Comparison of ENCODE assay signal across 22 mouse cellular contexts in the genomic region with DNA sequence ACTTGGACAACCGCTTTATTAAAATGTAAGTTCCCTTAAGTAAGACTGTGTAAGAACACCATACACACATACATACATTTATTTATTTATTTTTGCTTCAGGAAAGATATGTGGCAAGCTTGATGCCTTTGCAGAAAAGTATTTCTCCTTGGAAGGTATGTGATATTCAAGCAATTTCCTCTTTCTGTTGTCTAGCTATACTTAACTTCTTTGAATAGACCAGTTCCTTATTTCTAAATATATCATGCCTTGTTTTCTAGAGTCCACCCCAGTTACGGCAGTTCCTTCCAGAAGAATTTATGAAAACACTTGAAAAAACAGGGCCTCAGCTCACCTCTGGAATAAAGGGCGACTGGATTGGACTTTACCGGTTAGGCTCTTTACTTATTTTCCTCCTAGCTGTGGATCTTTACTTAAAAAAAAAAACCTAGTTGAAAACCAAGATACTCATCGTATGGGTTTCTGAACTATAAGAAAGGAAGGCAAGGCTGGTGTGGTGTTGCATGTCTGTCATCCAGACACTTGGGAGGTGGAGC. TPM values are rescaled to one million over a fixed set of nuclear protein-coding genes. Genes with fewer than 3 reads are reported as not detected.
DNase-seq lines count a peak whose midpoint lies in the region; ATAC-seq and TF ChIP-seq lines count a peak whose summit lies in the region.
"Had no signal": no experiment of that assay in that cellular context is flagged by ENCODE, and none has a peak within 500 bp of the region (broad histone marks: within the 10 kb centered on the region; RNA-seq: fewer than 3 reads in every experiment).

No protein-coding gene starts in this region.

- ATAC-seq in kidney, embryonic 16.5 days (ENCODE audit: low FRiP score, low TSS enrichment): no peak
- peak; percentile 79 for ATAC-seq in megakaryocyte progenitor cell, adult 5-6 weeks (replicated peaks; ENCODE audit: poor library complexity)
- ATAC-seq: forebrain, embryonic 16.5 days had no signal

- no peaks in the 10 kb centered on the region for H3K4me1 ChIP-seq in kidney, embryonic 16.5 days (ENCODE audit: insufficient read depth, low read length)
- H3K4me1 ChIP-seq in bone marrow macrophage, adult 2 months (ENCODE audit: control insufficient read depth, insufficient read depth, low read length): peaks cover 42% of the 10 kb centered on the region
- H3K4me1 ChIP-seq: hindbrain, embryonic 12.5 days; limb, embryonic 13.5 days had no signal

- no peak overlapping the region for H3K27ac ChIP-seq in kidney, embryonic 16.5 days (ENCODE audit: low read length)
- H3K27ac ChIP-seq in bone marrow macrophage, adult 2 months (ENCODE audit: insufficient read depth, low read depth, low read length): peak overlapping the region; percentile 92
- H3K27ac ChIP-seq: hindbrain, embryonic 12.5 days; limb, embryonic 13.5 days; liver, embryonic 14.5 days had no signal

- no peak overlapping the region for H3K4me3 ChIP-seq in kidney, embryonic 16.5 days (ENCODE audit: low read length)
- no peak overlapping the region for H3K4me3 ChIP-seq in bone marrow macrophage, adult 2 months (ENCODE audit: insufficient read depth, low read length)
- H3K4me3 ChIP-seq: hindbrain, embryonic 12.5 days; limb, embryonic 13.5 days; myocyte had no signal

- H3K27me3 ChIP-seq in kidney, embryonic 16.5 days (ENCODE audit: insufficient read depth, low read length): no peaks in the 10 kb centered on the region
- H3K27me3 ChIP-seq: hindbrain, embryonic 12.5 days; limb, embryonic 13.5 days had no signal

- TF ChIP-seq POLR2A in bone marrow macrophage, adult 2 months (IDR thresholded peaks at IDR 0.05; ENCODE audit: borderline replicate concordance, low read depth, low read length): no peak

- DNase-seq in kidney, postnatal 14 days: peak; percentile 16
- DNase-seq in B cell, adult 2 months: peak; percentile 28 to 33
- DNase-seq in cerebellum, adult 8-10 months: no peak
- DNase-seq in testis, postnatal 14 days (ENCODE audit: low spot score): no peak
- DNase-seq in cerebellum, adult 18-20 months: no peak
- DNase-seq: adrenal gland, postnatal 36 days; cerebellum, postnatal 10 days; gastrocnemius, postnatal 36 days; heart, postnatal 10 days; layer of hippocampus, postnatal 36 days; midbrain, embryonic 14.5 days; right cerebral cortex, postnatal 14 days; spleen, adult 18-20 months had no signal

- peaks cover 50% of the 10 kb centered on the region for H3K36me3 ChIP-seq in kidney, embryonic 16.5 days (ENCODE audit: insufficient read depth, low read length)

- no peaks in the 10 kb centered on the region for H3K9me3 ChIP-seq in kidney, embryonic 16.5 days (ENCODE audit: low read length)
- H3K9me3 ChIP-seq: hindbrain, embryonic 12.5 days; limb, embryonic 13.5 days had no signal

- H3K4me2 ChIP-seq in kidney, embryonic 16.5 days (replicated peaks; ENCODE audit: low read depth, low read length): no peak overlapping the region
- H3K4me2 ChIP-seq: heart, embryonic 11.5 days; hindbrain, embryonic 12.5 days; limb, embryonic 13.5 days had no signal

- no peak for TF ChIP-seq CTCF in bone marrow macrophage, adult 2 months (IDR thresholded peaks at IDR 0.05; ENCODE audit: low read depth, low read length)

- no peak overlapping the region for H3K9ac ChIP-seq in kidney, embryonic 16.5 days (replicated peaks; ENCODE audit: low read length)
- H3K9ac ChIP-seq: hindbrain, embryonic 12.5 days; limb, embryonic 13.5 days; liver, embryonic 14.5 days had no signal

- WGBS in kidney, embryonic 16.5 days: 86% methylated on average over 5 of the region's 5 CpGs

RNA-seq across cellular contexts. Expression of a gene that starts 11.2 kb away (rescaled TPM):
- 589 and 630 TPM in 2 replicates for polyA plus RNA-seq in kidney, embryonic 16.5 days (2015; fragmentation: Nextera tagmentation; extraction: Ambion mirVana)
- polyA plus RNA-seq in bone marrow macrophage, adult 2 months (2012; ENCODE audit: insufficient read depth, insufficient read length, missing spikeins): 151 and 154 TPM in 2 replicates
- 361 and 398 TPM in 2 replicates for total RNA-seq in megakaryocyte progenitor cell, adult 5-6 weeks (2015)
- 88.2 and 105 TPM in 2 replicates for total RNA-seq in megakaryocyte progenitor cell, adult 5-6 weeks (2017)

RNA-seq across cellular contexts. Expression of a gene that starts 43.0 kb away (rescaled TPM):
- 10.4 and 10.6 TPM in 2 replicates for polyA plus RNA-seq in kidney, embryonic 16.5 days (2015; fragmentation: Nextera tagmentation; extraction: Ambion mirVana)
- polyA plus RNA-seq in bone marrow macrophage, adult 2 months (2012; ENCODE audit: insufficient read depth, insufficient read length, missing spikeins): 3.8 and 4.0 TPM in 2 replicates
- 15.4 and 15.8 TPM in 2 replicates for total RNA-seq in megakaryocyte progenitor cell, adult 5-6 weeks (2015)
- total RNA-seq in megakaryocyte progenitor cell, adult 5-6 weeks (2017): 12.3 and 13.6 TPM in 2 replicates

RNA-seq across cellular contexts. Expression of a gene that starts 53.0 kb away (rescaled TPM):
- 29.9 and 30.9 TPM in 2 replicates for polyA plus RNA-seq in kidney, embryonic 16.5 days (2015; fragmentation: Nextera tagmentation; extraction: Ambion mirVana)
- polyA plus RNA-seq in bone marrow macrophage, adult 2 months (2012; ENCODE audit: insufficient read depth, insufficient read length, missing spikeins): 44.3 and 50.2 TPM in 2 replicates
- total RNA-seq in megakaryocyte progenitor cell, adult 5-6 weeks (2015): 29.1 and 32.3 TPM in 2 replicates
- 22.0 and 25.1 TPM in 2 replicates for total RNA-seq in megakaryocyte progenitor cell, adult 5-6 weeks (2017)

Comparison
In these comparisons a context has a peak if more than half of its experiments do, and no peak if none do; other contexts are left out.
1. DNase-seq: peak in kidney, postnatal 14 days (single experiment) and B cell, adult 2 months (2 of 2); none in cerebellum, adult 8-10 months (single experiment), testis, postnatal 14 days (single experiment) and cerebellum, adult 18-20 months (0 of 2).